Mouse (Mus musculus) cerebellum, adult 11-12 months (tissue): ENCODE measurements at regions not wholly inside any gene's neighbourhood (a gene's known extent, or its start where the extent isn't known, plus 50 kb on each side); places are given as distances from the start of the nearest gene placed in this dataset.

Experiments
- DNase-seq: peaks from one replicate; pipeline ENCODE4 v3.0.0; 2022

GRCm38 (mm10) chr4:103421541-103421951, 107.9 kb downstream of the Oma1 start:
- DNase-seq: no peak

- DNase-seq: no peak
Measured at GRCm38 (mm10) chr4:103441383-103441782, 127.8 kb downstream of the Oma1 start.

- DNase-seq: no peak
Measured at GRCm38 (mm10) chr4:103441955-103442354, 128.3 kb downstream of the Oma1 start.

DNA sequence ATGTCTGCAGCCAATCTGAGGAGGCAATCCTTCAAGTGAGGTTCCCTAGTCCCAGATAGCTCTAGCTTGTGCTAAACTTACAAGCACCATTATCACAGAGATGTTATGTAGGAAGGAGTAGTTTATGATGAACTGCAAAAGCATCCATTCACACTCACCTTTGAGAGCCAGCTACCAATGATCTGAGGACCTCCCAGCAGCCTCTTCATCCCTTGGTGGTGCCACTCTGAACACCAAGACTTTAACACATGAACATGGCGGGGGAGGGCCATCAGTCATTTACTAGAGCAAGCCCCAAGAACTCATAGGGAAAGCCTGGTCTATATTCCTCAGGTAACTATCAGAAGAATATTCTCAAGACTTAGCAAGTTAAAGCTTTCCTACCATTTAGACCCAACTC, 135.7 kb downstream of the Oma1 start:
- DNase-seq: no peak

DNA sequence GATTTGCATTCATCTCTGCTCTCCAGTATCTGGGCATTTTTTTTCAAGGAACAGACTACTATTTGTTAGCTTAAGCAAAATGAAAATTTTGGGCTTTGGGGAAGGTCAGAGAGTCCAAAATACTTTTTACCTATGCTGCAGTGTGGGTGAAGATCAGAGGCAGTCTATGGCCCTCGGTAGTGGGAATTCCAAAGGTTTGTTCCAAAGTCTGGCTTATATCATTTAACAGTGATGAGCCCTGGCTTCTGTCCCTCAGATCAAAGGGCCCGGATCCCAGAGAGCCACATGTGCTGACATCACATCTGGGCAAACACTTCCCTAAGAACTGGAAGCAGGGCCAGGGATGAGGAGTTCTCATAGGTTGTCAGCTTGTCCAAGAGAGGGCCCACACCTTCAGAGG, 136.5 kb downstream of the Oma1 start:
- DNase-seq: no peak

DNA sequence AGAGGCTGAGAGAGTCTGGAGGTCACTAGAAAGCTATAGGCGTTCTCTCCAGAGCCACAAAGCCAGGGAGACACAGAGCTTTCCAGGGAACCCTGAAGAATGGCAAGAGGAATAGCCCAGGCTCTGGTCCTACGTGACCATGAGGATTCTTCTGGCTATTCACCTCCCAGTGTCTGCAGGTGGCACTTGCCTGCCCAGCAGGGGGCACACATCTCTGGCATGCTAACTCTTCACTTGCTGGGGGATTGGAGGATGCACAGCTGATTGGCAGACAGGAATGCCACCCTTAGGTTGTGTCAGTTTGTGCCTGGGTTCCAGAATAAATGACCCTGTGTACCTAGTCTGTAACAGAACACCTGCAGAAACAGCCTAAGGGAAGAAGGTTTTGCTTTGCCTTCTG, 141.8 kb downstream of the Oma1 start:
- no peak for DNase-seq

- DNase-seq: no peak
Measured at GRCm38 (mm10) chr4:103466019-103466589, 152.5 kb downstream of the Oma1 start.

DNA sequence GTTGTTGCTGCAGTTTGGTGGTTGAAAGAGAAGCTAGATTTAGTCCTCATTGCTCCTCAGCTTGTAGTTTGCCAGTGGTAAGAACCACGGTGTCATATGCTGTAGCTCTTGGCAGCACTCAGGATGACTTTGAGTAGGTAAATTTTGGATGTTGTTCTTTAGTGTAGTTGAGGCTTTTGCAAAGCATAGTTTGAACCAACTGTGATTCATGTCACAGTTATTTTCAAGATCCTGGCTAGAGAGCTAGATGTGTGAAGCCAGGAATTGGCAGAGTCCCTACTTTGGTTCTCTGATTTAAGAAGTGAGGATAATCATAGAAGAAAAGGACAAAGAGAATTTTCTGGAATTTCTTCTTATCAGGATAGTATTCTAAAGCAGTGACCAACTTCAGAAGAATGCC, 143.6 kb upstream of the Dab1 start:
- DNase-seq: no peak

- no peak for DNase-seq
Measured at GRCm38 (mm10) chr4:103486140-103486965, 132.8 kb upstream of the Dab1 start.

GRCm38 (mm10) chr4:103508435-103508834, 110.7 kb upstream of the Dab1 start:
- DNase-seq: no peak

DNA sequence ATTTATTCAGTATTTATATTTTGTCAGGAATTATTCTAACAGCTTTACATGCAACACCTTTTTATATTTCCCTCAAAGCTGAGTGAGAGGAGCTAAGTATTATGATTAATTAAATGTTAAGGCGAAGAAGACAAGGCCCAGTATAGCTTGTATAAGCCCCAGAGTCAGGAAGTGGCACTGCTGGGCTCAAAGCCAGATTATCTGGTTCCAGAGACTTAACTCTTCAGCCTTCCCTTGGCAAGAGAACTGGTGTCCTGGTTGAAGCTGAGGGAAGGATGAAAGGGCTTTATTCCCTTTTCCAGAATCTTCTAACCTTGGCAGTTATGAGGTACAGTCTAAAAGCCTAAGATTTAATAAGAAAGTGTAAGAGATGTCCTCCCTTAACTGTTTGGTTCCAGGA, 106.3 kb upstream of the Dab1 start:
- no peak for DNase-seq

GRCm38 (mm10) chr4:103521870-103522609, 97.1 kb upstream of the Dab1 start:
- DNase-seq: no peak

DNA sequence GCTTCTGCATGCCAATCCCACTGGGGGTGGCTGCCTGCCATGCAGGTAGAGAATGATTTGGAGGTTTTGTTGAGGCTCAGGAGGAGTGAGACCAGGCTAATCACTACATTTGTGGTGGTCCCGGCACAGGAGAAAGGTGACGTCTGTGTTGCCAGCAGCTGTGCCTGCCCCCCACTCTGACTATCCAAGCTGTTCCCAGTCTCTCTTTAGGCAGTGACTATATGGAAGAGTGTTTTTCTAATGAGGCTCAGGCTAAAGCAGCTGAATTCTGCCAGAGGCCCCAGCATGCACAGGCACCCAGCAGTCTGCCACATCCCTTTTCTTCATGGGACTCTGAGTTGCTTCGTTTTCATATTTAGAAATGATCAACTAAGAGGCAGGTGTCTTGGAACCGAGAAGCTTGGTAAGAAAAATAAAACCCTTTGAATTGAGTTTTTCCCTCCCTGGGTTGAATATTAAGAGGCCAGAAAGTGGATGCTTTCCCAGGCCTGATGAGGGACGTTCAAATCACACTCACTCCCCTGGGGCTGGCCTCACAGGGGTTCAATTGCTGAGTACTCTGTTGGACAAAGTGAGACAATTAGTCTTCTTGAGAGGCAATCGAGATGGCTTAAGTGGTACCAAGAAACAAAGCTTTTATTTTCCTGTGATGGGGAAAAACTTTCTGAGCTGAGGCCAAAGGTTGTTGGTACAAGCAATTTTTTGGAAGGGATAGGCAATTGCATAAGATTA, 82.5 kb upstream of the Dab1 start:
- DNase-seq: no peak

GRCm38 (mm10) chr4:103540960-103541359, 78.2 kb upstream of the Dab1 start:
- no peak for DNase-seq

DNA sequence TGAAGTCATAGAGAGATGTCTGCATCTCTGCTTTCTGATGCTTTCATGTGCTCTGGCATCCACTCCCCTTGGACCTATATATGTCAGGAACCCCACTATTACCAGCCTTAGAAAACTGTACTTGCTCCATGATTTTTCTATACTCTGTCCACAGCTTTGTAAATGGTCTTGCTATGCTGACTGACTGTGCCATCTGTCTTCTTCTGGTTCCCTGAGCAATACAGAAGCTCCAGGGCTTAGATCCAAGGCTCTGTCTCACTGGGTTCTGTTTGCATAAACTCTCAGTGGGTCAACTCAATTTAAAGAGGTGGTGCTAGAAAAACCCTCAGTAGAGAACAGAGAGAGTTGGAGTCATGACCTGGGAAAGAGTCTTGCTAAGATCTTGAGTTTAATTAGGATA, 71.9 kb upstream of the Dab1 start:
- DNase-seq: peak; percentile 25

DNA sequence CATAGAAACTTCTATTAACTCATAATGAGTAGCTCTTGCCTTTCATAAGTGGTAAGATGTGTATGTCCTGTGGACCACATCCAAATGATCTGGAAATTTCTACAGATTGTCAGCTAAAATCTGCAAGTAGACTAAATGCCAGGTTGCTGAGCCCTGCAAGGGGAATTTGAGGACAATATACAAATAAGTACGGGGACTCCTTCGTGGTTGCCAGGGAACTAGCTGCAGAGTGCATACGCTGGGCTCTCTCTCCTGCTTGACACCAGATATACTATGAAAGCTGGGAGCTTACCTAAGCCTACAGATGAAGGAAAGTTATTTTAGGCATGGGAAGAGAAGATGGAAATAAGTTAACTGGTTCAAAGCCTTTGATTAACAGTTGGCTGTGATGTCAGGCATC, 66.7 kb upstream of the Dab1 start:
- no peak for DNase-seq

GRCm38 (mm10) chr4:103553188-103553587, 66.0 kb upstream of the Dab1 start:
- no peak for DNase-seq

DNA sequence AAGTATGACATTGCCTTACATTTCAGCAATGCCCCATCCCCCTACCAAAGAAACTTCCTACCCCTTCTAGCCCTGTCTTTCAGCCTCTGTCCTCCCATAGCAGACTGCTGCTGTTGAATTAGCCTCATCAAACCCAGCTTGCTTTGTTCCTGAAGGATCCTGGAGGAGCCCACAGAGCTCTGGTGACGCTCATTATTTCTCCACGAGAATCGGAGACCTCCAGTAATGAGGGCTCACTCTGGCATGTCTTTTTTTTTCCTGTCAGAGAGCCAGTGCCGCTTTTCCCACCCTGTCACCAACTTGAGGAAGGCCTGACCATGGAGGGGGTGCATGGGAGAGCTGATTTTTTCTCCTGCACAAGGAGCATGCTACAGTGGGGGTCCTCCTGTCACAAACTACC, 64.6 kb upstream of the Dab1 start:
- no peak for DNase-seq
